Mouse (Mus musculus) neural tube, embryonic 12.5 days (tissue): ENCODE measurements around the gene Hfe. TPM values are rescaled to one million over a fixed set of nuclear protein-coding genes. Genes with fewer than 3 reads are reported as not detected.
A peak's percentile ranks its signal among the peaks of the same experiment; 100 is the strongest.
"Not testable (repeated sequence)": the region's sequence is repeated elsewhere in the genome, so short reads cannot be mapped to it uniquely, and the experiment has no call there.

Experiments
- ATAC-seq: fragments of 200-750 bp; cut with Nextera tagmentation; 2 replicates; pipeline ENCODE4 v1.8.0; 2017; ENCODE audit warnings: low read depth, mild to moderate bottlenecking, moderate TSS enrichment, moderate library complexity; ENCODE audit not compliant: low FRiP score
- H3K27ac ChIP-seq: fragments of 300-500 bp; sonication (generic); 2 replicates; pipeline ENCODE4 v1.5.1; 2016
- H3K27me3 ChIP-seq: fragments of 300-500 bp; sonication (generic); replicated peaks from 2 replicates; pipeline ENCODE4 v1.6.1; 2016; ENCODE audit warnings: mild to moderate bottlenecking
- H3K36me3 ChIP-seq: fragments of 300-500 bp; sonication (generic); 2 replicates; pipeline ENCODE4 v1.6.1; 2016; ENCODE audit warnings: mild to moderate bottlenecking
- H3K4me1 ChIP-seq: fragments of 300-500 bp; sonication (generic); 2 replicates; pipeline ENCODE4 v1.6.1; 2016
- H3K4me2 ChIP-seq: fragments of 300-500 bp; sonication (generic); replicated peaks from 2 replicates; pipeline ENCODE4 v1.6.1; 2016; ENCODE audit warnings: mild to moderate bottlenecking
- H3K4me3 ChIP-seq: fragments of 300-500 bp; sonication (generic); 2 replicates; pipeline ENCODE4 v1.5.1; 2016
- H3K9ac ChIP-seq: fragments of 300-500 bp; sonication (generic); 2 replicates; pipeline ENCODE4 v1.6.1; 2016; ENCODE audit warnings: mild to moderate bottlenecking
- H3K9me3 ChIP-seq: fragments of 300-500 bp; sonication (generic); 2 replicates; pipeline ENCODE4 v1.6.1; 2016; ENCODE audit warnings: mild to moderate bottlenecking
- WGBS: fragments of 180-500 bp; shearing (Covaris S2); methylation state at CpG from one replicate; pipeline ENCODE4 v1.1.7; 2016; 5-methylcytosine and 5-hydroxymethylcytosine counted together
- polyA plus RNA-seq: library from polyadenylated mRNA; unstranded; fragments of >200 nt; fragmentation: Nextera tagmentation; extraction: Ambion mirVana; gene quantifications from 2 replicates; pipeline ENCODE4 v1.2.1, GENCODE M21; 2016

Gene Hfe
- polyA plus RNA-seq, 1 experiment from 2014 or later: 3.9 TPM

DNA sequence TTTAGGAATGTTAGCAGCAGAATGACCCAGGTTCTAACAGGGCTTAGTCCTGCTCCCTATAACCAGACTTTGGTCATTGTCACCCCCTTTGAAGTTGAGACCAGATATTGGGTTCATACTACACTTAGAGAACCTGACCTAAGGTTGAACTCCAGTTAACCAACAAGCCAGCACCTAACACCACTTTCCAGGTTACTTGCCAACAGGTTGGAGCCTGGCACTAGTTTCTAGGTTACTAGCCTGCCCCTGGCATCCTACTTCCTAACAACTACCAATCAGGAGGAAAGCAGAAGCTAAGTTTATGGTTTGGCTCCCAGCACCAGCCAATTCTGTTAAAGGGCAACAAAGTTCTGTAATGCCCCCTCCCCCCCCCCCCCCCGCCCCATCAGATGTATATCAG, 14.6 kb upstream of the Hfe start:
- ATAC-seq: no peak
- Histone ChIP-seq H3K27me3 (no peaks in the 10 kb centered on the region), H3K4me1 (no peaks in the 10 kb centered on the region), H3K9ac (no peak overlapping the region), H3K4me2 (no peak overlapping the region), H3K4me3 (no peak overlapping the region), H3K9me3 (no peaks in the 10 kb centered on the region), H3K36me3 (no peaks in the 10 kb centered on the region), H3K27ac (no peak overlapping the region)
- 33% methylated on average over 1 of the region's 1 CpGs for WGBS

DNA sequence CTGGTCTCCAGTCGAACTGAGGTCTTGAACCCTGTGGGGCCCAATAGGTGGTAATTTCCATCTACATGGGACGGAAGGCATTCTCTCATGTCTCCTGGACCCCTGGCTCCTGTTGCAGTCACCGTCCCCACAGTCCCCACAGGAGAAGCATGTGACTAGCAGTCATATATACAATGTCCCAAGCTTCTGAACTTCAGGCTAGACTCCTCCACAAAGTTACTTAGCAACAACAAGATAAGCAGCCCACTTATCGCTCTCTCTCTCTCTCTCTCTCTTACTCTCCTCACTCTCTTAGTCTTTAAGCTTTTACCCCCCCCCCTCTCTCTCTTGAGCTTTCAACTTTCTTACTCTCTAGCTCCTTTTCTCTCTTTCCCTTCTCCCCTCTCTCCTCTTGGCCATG, 13.6 kb upstream of the Hfe start:
- Histone ChIP-seq H3K9me3 (no peaks in the 10 kb centered on the region), H3K4me1 (no peaks in the 10 kb centered on the region), H3K27ac (no peak overlapping the region), H3K36me3 (no peaks in the 10 kb centered on the region), H3K4me3 (no peak overlapping the region), H3K9ac (no peak overlapping the region), H3K27me3 (no peaks in the 10 kb centered on the region), H3K4me2 (no peak overlapping the region)
- 89% methylated on average over 4 of the region's 4 CpGs for WGBS
- no peak for ATAC-seq

DNA sequence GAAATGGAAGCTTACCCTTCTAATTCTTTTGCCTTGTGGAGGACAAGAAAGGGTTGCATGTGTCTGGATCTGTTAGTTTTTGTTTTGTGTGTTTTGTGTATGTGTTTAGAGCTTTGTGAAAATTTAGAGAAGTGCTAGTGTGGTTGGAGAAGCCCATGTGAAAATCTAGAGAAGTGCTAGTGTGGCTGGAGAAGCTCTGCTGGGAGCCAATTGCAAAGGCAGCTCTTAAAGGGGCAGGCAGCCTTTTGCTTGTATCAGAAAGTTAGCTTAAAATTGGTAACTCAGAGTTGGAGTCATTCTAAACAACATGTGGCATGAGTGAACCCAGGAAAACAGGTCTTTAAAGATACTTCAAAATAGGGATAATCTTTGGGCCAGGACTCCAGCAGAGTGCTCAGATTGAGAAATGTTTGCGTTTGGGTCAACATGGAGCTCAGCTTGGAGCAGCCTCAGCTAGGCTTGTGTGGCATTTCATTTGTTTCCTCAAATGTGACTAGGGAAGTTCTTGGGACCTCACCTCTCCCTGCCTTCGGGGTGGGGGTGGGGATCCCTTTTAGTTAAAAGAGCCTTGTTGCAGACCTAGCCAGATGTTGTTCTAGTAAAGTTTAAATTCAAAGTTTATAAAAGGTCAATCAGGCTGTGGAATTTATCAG, 7.1 kb upstream of the Hfe start:
- not testable (repeated sequence) for ATAC-seq, H3K9me3 ChIP-seq, H3K27me3 ChIP-seq, H3K9ac ChIP-seq, H3K4me2 ChIP-seq, H3K4me3 ChIP-seq, H3K36me3 ChIP-seq, H3K27ac ChIP-seq, H3K4me1 ChIP-seq
- WGBS: 19% methylated on average over 2 of the region's 2 CpGs

DNA sequence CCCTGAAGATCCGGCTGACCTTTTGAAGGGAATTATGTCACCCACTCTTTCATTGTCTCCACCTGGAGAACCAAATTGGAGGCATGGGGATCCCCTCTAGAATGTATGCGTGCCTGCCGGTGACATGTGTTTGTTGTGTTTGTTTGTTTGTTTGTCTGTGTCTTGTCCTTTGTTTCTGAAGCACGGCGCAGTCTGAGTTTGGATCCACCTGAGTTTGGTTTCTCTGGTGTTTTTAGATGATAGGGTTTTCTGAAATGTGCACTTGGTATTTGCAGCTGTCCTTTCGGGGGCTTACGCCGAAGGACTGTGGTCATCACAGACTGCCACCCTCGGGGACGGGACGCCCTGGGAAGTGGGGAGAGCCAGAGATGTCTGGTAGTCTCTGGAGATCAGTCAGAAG, 6.5 kb upstream of the Hfe start:
- Histone ChIP-seq H3K9ac (no peak overlapping the region), H3K4me1 (no peaks in the 10 kb centered on the region), H3K9me3 (no peaks in the 10 kb centered on the region), H3K36me3 (no peaks in the 10 kb centered on the region), H3K4me3 (no peak overlapping the region), H3K27ac (no peak overlapping the region), H3K27me3 (no peaks in the 10 kb centered on the region), H3K4me2 (no peak overlapping the region)
- no peak for ATAC-seq
- WGBS: 62% methylated on average over 11 of the region's 11 CpGs

DNA sequence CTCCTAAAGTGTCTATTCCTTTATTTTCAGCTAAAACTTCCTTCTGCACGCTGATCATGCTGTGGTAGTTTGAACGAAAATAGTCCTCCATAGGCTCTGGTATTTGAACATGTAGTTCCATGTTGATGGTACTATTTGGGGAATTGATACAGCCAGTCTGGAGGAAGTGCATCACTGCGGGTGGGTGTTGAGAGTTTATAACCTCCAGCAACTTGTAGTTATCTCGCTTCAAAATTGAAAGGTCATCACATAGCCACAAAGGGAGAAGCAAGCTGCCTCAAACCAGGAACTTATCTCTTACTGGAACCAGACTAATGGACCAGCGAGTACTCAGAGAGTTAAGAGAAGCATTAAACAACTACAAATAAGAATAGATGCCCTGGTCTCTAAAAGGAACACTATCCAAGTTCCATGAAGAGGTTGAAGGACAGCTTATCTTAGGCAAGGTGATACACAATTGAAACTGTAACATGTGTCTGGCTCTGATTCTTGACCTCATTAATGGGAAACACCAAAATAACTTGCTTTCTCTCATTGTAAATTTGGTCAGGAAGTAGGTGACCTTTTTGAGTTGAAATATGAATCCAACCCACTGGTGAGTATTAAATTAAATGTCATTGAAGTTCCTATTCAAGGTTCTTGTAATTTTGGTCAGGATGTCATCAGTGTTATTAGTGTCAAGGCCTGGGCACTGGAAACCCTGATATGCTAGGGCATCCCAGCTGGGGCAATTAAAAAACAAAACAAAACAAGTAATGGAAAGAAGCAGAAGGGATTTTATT, 5.8 kb upstream of the Hfe start:
- Histone ChIP-seq H3K27me3 (no peaks in the 10 kb centered on the region), H3K4me2 (no peak overlapping the region), H3K27ac (no peak overlapping the region), H3K9me3 (no peaks in the 10 kb centered on the region), H3K4me3 (no peak overlapping the region), H3K9ac (no peak overlapping the region), H3K36me3 (no peaks in the 10 kb centered on the region), H3K4me1 (no peaks in the 10 kb centered on the region)
- no peak for ATAC-seq
- 88% methylated on average over 5 of the region's 5 CpGs for WGBS

DNA sequence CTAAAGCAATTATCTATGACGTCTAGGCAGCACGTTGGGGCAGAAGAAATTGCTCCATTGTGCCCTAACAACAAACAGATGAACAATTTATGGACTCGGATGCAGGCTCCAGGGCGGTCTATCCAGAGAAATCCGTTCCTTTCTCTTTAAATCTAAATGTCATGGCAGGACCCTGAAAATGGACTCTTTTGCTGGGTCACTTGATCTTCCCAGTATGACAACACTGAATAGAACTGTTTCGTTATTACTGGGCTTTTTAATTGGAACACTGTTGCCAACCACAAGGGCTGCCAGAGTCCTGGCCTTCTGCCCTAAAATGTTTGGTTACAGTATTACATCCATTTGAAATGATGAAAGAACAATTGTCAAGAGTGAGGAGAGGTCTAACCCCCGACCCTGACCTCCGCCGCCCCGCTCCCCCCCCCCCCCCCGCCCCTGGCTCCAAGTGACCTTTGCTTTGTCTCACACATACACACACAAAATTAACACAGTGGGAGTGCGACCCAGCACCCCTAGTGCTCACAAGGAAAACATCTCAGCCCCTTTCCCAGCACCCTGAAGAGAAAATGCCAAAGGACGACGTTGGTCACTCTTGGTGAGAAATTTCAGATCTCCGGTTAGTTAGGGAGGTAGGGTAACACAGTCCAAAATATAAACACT, 810 bp downstream of the Hfe start:
- Histone ChIP-seq H3K9ac (peak overlapping the region; percentile 52), H3K4me2 (peak overlapping the region; percentile 67), H3K27me3 (no peaks in the 10 kb centered on the region), H3K4me1 (peaks cover 11% of the 10 kb centered on the region; the same call in 1 of the 2 replicates), H3K36me3 (no peaks in the 10 kb centered on the region), H3K9me3 (no peaks in the 10 kb centered on the region), H3K4me3 (peak overlapping the region; percentile 29), H3K27ac (no peak overlapping the region)
- WGBS: 14% methylated on average over 15 of the region's 15 CpGs
- peak; percentile 9; the same call in 1 of the 2 replicates for ATAC-seq

DNA sequence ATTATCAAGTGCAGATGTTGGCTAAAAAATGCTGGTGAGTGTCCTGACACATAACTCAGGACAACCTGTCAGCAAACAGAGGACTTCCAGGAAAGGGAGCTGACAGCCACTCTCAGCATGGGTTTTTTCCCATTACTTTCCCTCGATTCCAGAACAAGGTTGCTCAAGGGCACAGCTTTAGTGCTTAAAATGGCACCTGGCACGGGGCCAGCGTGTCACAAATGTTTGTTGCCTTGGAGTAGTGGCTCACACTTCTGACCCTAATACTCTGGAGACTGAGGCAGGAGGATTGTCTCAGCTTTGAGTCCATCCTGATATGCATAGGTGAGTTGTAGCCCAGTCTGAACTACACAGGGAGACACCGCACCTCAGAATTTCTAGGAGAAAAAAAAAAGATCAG, 2.0 kb downstream of the Hfe start:
- Histone ChIP-seq H3K9ac (no peak overlapping the region), H3K4me2 (no peak overlapping the region), H3K27ac (no peak overlapping the region), H3K9me3 (no peaks in the 10 kb centered on the region), H3K27me3 (no peaks in the 10 kb centered on the region), H3K4me3 (no peak overlapping the region), H3K36me3 (no peaks in the 10 kb centered on the region), H3K4me1 (peaks cover 11% of the 10 kb centered on the region; the same call in 1 of the 2 replicates)
- no peak for ATAC-seq
- 79% methylated on average over 4 of the region's 4 CpGs for WGBS

DNA sequence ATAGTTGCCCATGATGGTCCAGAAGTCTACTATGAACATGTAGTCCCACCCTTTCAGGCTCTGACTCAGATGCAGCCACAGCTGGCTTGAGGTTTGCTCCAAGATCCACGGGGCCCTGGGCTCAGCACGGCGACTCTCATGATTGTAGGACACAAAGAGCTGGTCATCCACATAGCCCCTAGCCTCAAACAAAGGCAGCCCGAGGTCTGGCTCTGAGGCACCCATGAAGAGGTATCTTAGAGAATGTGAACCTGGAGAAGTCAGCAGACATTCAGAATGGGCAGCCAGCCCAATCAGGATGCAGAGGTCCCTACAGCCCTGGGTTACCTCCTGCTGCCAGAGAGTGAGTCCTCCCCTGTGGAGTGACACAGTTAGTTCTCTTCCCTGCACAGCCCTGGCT, 2.6 kb downstream of the Hfe start:
- H3K9ac ChIP-seq: no peak overlapping the region
- WGBS: 79% methylated on average over 4 of the region's 4 CpGs
- no peaks in the 10 kb centered on the region for H3K27me3 ChIP-seq
- peaks cover 11% of the 10 kb centered on the region; the same call in 1 of the 2 replicates for H3K4me1 ChIP-seq
- no peak overlapping the region for H3K4me3 ChIP-seq
- H3K36me3 ChIP-seq: no peaks in the 10 kb centered on the region
- ATAC-seq: no peak
- H3K27ac ChIP-seq: no peak overlapping the region
- no peak overlapping the region for H3K4me2 ChIP-seq
- no peaks in the 10 kb centered on the region for H3K9me3 ChIP-seq

DNA sequence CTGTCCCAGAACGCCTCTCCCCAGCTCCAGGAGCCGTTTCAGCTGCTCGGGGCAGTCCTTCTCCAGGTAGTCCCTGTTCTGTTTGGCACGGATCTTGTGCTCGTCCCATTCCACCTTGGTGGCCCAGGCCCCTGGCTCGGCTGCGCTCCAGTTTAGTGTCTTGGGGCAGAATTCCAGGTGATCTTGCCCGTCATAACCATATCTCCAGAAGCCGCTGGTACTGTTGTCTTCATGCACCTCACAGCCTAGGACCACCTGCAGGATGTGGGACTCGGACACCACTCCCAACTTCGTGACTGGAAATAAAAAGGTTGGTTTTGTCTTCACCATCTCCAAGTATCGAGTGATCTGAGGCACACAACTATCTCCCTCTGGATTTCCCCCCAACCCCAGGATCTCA, 3.9 kb downstream of the Hfe start:
- no peak overlapping the region for H3K27ac ChIP-seq
- H3K4me2 ChIP-seq: no peak overlapping the region
- H3K4me1 ChIP-seq: peaks cover 11% of the 10 kb centered on the region; the same call in 1 of the 2 replicates
- no peak overlapping the region for H3K4me3 ChIP-seq
- 94% methylated on average over 12 of the region's 12 CpGs for WGBS
- no peak for ATAC-seq
- no peaks in the 10 kb centered on the region for H3K27me3 ChIP-seq
- no peaks in the 10 kb centered on the region for H3K36me3 ChIP-seq
- no peak overlapping the region for H3K9ac ChIP-seq
- H3K9me3 ChIP-seq: no peaks in the 10 kb centered on the region

DNA sequence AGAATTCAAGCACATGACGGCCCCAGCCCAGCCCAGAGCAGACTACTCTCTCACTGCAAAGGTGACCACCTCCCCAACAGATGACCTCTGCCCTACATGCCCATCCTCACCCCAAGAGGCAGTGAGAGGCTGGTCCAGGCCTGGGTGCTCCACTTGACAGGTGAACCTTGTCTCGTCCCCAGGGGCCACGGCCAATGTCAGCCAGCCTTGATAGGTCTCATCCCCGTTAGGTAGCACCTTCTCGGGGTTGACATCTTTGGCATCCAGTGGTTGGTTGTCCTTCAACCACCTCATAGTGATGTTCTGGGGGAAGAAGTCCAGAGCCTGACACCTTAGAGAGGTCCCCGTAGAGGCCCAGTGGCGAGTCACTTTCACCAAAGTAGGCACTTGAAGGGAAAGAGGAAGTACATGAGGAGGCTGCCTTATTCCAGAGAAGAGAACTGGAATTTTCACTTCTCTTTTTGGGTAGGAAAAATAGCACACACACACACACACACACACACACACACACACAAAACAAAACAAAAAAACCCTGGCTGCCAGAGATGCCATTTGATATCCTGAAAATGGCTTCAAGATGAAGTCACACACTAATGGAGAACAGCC, 4.8 kb downstream of the Hfe start:
- no peaks in the 10 kb centered on the region for H3K27me3 ChIP-seq
- no peak overlapping the region for H3K9ac ChIP-seq
- WGBS: 88% methylated on average over 7 of the region's 7 CpGs

DNA sequence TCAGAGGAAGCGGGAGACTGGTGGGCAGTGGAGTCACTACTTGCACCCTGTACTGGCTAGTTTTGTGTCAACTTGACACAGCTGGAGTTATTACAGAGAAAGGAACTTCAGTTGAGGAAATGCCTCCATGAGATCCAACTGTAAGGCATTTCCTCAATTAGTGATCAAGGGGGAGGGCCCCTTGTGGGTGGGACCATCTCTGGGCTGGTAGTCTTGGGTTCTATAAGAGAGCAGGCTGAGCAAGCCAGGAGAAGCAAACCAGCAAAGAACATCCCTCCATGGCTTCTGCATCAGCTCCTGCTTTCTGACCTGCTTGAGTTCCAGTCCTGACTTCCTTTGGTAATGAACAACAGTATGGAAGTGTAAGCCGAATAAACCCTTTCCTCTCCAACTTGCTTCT, 7.9 kb downstream of the Hfe start:
- H3K4me1 ChIP-seq, H3K27ac ChIP-seq, H3K4me3 ChIP-seq, H3K9me3 ChIP-seq, ATAC-seq, H3K27me3 ChIP-seq, H3K9ac ChIP-seq, H3K36me3 ChIP-seq, H3K4me2 ChIP-seq: not testable (repeated sequence)
- 92% methylated on average over 2 of the region's 2 CpGs for WGBS

More for the DNA sequence above, 4.8 kb downstream of the Hfe start:
- Histone ChIP-seq H3K27ac (no peak overlapping the region), H3K36me3 (no peaks in the 10 kb centered on the region), H3K4me2 (no peak overlapping the region), H3K9me3 (no peaks in the 10 kb centered on the region), H3K4me3 (no peak overlapping the region), H3K4me1 (peaks cover 11% of the 10 kb centered on the region; the same call in 1 of the 2 replicates)
- ATAC-seq: no peak

DNA sequence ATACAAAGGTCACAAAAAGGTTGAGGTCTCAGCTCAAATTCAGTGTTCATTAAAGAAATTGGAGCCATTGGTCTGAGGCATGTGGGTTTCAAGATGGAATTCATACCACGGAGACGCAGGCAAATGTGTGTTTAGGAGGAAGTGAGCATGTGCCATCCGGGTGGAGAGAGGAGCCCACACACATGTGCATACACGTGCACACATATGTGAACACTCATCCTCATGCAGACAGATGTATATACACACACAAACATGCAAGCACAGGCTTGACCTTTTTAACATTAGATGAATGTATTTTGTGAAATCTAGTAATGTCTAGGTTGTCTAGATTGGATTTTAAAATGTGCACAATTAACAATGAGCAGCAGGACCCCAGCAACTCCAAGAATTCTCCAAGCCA, 8.4 kb downstream of the Hfe start:
- H3K27ac ChIP-seq: no peak overlapping the region
- H3K27me3 ChIP-seq: no peaks in the 10 kb centered on the region
- no peaks in the 10 kb centered on the region for H3K4me1 ChIP-seq
- WGBS: 89% methylated on average over 4 of the region's 4 CpGs
- no peak overlapping the region for H3K4me2 ChIP-seq
- H3K9ac ChIP-seq: no peak overlapping the region
- H3K36me3 ChIP-seq: no peaks in the 10 kb centered on the region
- no peaks in the 10 kb centered on the region for H3K9me3 ChIP-seq
- ATAC-seq: no peak
- no peak overlapping the region for H3K4me3 ChIP-seq
